Mouse (Mus musculus): ENCODE measurements around the gene Adam22. TPM values are rescaled to one million over a fixed set of nuclear protein-coding genes. Genes with fewer than 3 reads are reported as not detected.

The Adam22 gene
- total RNA-seq (2021), result 10 to 100 TPM in 1 of 2 experiments, 1 to 10 TPM in 1; 9.3 to 10.6 TPM
- long read RNA-seq, experiment 1, result 0 reads
- long read RNA-seq, experiment 2, partial matches to known transcripts, result 0 of 1 reads
- long read RNA-seq, experiment 2, other reads (novel, unspliced or antisense), result 1 of 1 reads

DNA sequence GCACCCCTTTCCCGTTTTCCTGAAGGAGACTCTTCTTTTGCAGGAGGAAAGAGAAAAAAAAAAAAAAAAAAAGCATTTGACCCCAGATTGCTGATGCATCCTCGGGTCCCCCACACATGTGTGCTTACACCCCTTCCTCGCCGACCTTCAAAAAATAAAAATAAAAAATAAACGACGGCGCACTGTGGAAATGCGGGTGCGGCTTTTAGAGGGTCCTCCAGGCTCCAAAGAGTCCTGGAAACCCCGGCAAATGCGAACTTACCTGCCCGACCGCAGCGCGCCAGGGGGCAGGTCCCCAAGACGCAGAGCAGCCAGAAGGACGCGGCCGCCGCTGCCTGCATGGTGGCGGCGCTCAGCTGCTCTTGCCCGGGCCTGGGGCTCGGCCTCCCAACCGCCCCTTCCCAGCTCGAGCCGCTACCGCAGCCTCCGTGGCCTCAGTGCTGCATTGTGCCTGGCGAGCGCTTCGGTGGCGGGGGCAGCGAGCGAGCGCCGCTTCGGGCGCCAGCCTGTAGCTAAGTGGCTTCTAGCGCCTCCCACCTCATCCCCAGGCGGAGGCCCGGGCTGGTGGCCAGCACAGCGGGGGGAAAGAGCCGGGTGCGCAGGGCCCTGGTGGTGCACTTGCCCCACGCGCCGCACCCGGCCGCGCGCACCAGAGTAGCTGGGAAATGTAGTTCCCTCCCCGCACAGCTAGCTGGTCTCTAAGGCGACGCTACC is at the start of gene Adam22:
Adam22 (minus strand) TSS at position 547 of the 714 bp plus-strand sequence.
- DNase-seq (ENCODE audit: low spot score in 2 of 2), result peak; percentile 32 to 45

DNA sequence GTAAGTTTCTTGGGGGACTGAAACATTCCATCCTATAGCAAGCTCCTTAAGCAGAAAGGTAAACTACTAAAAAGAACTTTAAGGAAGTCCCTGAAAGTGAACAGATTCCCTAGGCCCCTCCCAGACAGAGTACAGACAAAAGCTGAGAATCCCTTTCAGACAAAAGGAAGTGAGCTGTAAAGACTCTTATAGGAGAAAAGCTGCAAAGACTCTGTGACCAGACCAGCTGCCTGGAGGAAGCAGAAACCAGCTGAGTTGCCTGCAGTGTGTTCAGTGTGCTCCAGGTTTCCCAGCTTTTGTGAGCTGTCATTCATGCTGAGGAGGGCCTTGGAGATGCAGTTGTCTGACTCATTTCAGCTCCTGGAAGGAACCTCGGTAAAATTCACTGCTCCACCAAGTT is 49.5 kb upstream of the Adam22 start:
- DNase-seq (ENCODE audit: low spot score in 2 of 2), result no peak

DNA sequence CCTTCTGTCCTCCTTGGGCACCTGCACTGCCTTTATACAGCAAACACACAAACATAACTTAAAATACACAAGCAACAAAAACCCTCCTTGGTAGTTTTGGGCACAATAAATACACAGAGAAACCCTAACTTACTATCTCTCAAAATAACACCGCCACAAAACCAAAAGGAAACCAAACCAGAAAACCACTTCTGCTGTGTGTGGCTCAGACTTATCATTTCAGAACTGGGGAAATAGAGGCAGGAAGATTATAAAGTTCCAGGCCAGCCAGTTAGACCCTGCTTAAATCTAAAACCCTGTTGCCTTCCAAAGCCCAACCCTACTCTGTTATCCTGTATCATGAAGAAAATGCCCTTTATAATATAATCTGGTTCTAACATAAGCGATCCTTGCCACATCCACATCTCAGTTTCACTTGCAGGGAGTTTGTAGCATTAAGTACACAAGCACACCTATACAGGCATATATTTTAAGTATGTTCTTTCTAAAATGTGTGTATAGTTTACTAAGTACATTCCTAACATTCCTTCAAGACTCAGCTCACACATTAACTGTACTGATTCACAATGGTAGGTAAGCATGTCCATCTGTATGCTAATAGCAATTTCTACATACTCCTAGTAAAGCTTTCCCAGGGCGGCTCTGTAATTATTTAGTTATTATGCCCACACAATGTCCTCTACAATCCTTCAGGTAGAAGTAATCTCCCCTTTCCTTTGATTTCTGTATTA is 48.9 kb upstream of the Adam22 start:
- DNase-seq (ENCODE audit: low spot score in 2 of 2), result no peak

DNA sequence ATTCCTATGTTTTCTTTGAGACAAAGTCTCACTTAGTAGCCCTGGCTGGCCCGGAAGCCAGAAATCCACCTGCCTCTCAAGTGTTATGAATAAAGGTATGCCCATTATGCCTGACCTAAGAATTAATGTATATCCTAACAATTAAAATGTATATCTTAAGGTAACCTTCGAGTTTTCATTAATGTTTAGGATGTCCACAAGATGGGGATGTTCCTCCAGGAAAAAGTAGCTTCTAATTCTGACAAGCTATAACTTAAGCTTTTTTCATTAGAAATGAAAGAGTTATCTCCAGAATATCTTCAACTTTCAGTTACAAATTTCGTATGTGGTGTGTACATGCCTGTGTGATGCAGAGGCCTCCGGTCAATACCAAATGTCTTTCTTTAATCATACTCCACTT is 40.8 kb upstream of the Adam22 start:
- DNase-seq (ENCODE audit: low spot score in 2 of 2), result no peak

DNA sequence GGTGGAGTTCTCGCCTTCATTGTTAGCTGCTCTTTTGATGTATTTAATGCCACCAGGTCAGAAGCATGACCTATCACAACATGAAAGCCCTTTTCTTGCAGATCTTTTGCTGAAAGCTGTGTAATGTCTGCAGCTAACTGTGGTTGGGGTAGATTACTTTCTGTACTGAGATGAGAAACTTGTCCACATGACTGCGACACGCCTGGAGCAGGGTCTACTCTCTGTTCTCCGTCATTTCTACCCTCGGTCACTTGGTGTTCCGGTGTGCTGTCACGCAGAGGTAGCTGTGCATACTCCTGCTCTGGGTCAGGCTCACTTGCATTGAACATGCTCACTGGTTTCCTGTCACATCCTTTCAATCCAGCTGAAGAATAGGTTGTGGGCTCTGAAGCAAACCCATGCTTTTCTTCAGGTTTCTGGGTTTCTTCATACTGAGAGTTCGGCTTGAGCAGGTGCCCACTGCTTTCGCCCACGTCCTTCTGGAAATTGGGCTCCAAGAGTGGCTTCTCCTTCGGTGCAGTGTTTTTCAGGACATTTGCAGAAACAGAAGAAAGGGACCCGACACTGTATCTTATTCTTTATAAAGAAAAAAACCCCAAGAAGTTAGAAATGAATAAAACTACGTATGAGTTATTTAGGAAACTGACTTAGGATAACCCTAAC is 29.8 kb upstream of the Adam22 start:
- DNase-seq (ENCODE audit: low spot score in 2 of 2), result no peak

DNA sequence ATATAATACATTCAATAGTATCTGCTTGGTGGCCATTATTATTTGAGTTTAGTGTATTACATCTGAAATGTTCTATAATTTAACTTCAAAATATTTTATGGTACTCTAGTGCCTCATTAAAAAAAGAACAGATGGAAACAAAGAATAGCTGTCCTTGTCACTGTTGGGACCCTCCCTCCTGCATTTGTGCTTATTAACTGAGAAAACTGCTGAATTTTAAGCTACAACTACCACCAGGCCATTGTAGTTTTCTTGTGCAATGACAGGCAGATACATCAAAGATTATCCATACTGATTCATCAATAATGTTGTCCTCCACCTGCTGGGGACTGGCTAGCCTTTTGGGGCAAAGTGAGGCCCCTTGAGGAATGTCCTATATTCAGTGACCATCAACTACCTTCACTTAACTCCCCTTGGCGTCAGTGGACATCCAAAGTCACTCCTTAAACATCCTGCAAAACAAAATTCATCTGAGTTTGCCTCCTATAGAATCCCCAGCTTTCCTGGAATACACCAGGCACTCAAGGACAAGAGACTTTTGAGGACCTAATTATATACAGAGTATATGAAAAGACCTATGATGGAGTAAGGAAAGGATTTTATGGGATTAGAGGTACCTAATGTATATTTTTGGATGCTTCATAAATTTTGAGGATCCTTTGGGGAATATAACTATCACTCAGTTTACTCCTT is 26.1 kb upstream of the Adam22 start:
- no peak for DNase-seq (ENCODE audit: low spot score in 2 of 2)

DNA sequence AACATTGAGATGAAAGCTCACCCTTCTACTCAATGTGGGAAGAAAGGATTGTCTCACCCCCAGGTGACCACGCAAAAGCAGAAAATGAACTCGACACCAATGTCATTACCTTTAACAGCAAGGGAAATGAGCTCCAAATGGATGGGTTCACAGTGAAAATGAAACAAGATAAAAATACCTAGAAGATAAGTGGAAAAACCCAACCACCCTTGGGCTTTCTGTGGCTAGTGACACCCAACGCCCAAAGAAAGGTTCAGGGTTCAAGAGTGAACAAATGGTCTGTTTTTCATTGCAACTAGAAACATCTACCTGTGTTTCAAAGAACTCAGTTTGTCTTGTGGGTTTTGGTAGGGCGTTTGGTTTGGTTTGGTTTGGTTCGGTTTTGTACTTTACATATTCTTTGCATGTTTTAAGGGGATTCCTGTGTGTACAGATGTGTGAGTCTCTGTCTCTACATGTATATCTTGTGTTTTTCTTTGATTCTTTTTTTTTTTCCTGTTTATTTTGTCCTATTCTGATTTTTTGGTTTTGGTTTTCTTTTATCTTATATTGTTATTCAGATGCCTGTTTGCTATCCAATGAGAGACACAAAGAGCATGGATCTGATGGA is 6.4 kb upstream of the Adam22 start:
- DNase-seq (ENCODE audit: low spot score in 2 of 2), result no peak

DNA sequence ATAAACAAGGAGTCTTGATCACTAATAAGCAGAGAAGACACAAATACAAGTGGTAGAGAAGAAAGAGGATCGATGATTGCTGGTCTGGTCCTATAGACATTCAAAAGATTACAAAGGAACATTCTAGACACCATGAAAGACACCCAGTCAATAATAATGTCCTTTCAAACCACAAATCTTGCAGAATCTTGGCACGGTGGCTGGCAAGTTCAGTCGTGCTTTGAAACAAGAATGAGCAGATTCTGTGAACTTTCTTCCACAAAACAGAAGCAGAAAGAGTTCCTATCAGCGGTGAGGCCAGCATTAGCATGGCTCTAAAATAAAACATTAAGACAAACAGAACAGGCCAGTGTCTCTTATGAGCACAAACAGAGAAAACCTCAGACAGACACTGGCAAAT is 5.5 kb upstream of the Adam22 start:
- DNase-seq (ENCODE audit: low spot score in 2 of 2), result no peak

DNA sequence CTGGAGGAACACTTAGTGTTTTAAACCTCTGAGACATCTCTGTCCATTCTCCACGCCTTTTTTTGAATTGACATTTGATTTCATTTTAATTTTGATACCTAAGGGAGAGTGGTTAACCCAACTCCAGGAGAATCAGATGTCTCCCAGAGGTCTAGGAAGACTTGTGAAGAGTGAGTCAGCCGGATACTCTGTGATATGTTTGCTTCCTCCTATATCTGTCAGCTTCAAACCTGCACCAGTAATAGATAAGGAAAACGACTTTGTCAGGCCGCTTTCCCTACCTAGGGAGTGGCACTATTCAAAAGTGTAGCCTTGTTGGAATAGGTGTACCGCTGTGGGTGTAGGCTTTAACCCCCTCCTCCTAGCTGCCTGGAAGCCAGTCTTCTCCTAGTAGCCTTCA is 821 bp upstream of the Adam22 start:
- no peak for DNase-seq (ENCODE audit: low spot score in 2 of 2)

DNA sequence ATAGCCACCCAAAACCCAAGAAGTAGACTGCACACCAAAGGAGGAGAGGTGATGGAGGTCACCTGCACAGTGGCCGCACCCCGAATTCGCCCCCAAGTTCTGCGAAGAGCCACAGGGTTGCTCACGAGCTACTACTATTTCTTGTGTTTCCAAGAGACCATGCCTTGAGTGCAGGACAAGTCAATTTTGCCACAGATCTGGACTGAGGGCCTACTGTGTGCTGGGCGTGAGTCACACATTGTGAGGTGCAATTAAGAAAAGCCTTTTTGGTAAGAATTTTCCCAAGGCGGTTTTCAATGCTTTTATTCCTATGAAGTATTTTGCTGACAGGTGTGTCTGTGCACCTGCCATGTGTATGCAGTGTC is 350 bp upstream of the Adam22 start:
- no peak for DNase-seq (ENCODE audit: low spot score in 2 of 2)

DNA sequence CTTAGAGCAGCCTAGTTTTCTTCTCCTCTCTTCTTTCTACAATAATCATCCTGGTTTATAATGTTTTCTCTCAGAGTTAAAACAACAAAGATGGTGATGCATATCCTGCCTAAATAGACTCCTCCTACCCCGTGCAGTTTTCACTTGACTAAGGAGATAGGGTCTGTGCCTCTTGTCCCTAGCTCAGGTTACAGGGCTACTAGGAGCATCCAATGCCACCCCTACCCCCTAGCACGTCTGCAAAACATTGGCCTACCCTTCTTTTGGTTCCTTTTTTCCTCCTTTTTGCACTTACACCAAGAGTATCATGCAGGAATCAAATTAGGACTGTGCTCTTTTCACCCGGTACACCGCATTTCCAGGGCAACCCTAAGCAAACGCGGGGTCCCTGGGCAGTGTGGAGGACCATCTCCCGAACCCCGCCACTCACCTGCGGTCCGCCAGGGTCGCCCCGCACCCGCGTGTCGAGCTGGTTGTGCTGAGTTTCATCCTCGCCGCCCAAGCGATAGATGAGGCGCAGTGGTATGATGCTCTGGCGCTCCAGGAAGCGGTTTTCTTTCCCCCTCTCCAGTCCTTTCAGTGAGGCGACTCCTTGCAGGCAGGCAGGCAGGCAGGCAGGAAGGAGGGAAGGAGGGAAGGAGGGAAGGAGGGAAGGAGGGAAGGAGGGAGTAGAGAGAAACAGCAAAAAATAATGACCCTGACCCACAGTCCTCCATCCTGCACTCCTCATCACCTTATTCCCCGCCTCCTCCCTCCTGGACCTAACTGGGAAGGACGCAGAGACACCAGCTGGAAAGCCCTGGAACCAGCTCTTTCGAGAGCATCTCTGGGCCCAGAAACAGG is 968 bp downstream of the Adam22 start:
- no peak for DNase-seq (ENCODE audit: low spot score in 2 of 2)

DNA sequence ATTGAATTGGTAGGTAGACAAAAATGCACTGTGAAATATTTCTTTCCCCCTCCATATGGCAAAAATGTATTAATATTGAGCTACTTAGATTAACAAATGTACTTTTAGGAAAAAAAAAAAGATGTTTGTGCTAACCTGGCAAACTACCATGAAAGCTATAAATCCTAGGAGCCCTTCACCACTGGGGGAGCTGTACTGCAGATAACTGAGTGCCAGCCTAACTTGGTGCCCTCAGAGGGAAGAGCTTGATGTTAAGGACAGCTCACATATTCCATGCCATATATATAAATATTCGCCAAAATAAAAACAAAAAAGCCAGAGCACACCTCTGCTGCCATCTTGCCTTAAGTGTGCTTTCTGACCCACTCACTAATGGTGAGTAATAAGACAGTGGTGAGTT is 5.6 kb downstream of the Adam22 start:
- no peak for DNase-seq (ENCODE audit: low spot score in 2 of 2)

DNA sequence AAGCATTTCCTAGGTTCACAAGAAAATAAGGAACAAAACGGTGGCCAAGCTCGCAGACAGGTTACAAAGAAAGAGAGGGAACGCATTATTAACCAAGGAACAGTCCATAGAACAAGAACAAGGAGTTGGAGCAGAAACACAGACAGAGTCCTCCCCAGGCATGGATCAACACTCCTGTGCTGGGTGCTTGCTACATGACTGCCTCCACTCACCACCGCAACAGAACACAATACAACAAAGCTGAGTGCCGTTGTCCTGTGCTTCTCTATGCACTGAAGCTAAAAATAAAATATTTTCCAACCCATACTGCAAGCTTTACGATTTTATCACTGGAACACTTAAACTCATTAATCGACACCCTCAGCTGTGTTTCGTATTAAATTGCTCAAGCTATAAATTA is 10.3 kb downstream of the Adam22 start:
- no peak for DNase-seq (ENCODE audit: low spot score in 2 of 2)

DNA sequence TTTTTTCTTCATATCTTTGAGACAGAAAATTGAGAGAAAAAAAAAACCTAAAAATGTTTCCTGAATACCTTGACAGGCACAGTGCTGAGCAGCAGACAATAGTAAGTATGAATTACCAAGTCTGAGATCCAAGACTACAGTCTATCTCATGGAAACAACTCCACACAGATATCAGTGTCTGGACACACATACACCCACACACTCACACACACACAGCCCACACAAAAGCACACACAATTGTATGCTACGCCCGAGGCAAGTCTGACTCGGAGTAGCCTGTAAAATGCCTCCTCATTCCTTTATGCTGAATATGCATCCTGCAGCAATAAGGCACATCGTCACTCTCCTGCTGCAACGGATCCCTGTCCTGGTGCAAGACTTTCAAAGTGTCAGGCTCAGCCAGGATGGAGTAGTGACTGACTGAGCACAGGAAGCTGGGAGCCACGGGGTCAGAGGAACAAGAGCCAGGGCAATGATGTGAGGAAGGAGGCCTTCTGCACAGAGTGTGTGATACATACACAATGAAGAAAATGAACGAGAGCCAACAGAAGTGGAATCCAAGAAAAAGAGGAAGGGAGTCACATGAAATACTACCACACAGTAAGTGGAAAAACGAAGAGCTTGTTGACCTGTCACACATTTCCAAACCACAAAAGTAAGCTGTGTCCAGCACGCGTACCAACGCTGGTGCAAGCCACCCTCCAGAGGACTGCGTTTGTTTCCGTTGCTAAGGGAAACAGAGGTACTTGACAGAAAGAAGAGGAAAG is 10.9 kb downstream of the Adam22 start:
- no peak for DNase-seq (ENCODE audit: low spot score in 2 of 2)

DNA sequence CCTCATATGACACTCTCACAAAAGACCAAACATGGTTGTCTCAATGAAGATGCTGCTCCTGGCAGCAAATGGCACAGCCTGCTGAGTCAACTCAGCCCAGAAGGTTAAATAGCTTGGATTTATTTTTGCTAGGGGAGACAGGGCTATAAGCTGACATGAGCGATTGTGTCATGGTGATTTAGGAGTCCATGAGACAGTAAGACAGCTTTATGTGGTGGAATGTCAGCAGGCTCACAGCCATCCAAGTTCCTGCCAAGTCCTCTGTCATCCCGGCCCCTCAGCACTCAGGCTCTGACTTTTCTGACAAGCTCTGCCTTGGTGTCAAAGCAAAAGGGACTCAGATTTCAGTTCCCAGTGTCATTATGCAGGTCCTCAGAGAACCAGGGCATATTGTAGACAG is 11.6 kb downstream of the Adam22 start:
- no peak for DNase-seq (ENCODE audit: low spot score in 2 of 2)

DNA sequence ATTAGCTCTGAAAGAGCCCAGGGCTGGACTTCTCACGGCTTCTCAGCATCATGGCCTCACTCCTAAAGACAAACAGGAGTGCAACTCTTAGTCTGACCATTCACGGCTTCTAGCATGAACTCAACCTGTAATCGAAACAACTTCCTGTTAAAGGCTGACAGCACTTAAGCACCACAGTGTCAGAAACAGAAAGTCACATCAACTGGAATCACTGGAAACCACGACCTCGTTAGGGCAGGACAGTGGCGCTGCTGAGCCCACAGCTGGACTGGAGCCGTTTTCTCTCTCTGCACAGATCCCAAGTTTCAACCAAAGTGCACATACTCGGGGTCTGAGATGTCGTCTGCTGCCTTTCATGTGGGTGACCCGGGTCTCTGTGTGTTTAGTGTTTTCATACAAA is 18.4 kb downstream of the Adam22 start:
- no peak for DNase-seq (ENCODE audit: low spot score in 2 of 2)

DNA sequence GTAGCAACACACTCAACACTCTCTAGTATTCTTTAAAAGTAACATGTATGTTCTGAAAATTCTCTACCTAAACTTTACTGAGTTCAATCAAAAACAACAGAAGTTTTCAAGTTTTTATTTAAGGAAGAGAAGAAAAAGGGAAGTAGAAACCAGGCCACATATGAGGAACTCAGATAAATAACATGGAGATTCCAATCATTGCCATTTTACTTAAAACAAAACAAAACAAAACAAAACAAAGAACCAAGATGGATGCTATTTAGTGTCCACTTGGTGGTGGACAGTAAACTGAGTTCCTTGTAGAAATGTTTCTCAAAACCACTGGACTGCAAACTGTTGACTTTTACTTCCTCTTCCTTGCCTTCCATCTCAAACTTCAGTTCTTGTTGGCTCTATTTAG is 21.6 kb downstream of the Adam22 start:
- DNase-seq (ENCODE audit: low spot score in 2 of 2), result no peak

DNA sequence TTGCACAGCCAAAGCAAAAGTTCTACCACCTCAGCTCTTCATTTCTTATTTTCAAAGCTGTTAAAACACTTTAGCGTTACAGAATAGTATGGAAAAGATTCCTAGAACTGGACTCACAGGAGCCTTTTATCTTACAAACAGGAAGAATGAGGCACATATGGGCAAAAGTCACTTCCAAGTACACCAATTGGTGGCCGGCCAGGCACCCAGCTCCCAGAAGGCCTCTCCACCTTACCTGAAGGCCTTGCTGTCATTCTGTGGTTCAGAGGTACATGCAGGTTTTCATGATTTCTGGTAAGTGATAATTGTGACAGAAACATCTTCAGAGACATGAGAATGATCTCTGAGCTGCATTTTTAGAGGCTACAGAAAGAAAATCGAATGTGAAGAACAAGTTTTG is 24.7 kb downstream of the Adam22 start:
- no peak for DNase-seq (ENCODE audit: low spot score in 2 of 2)

DNA sequence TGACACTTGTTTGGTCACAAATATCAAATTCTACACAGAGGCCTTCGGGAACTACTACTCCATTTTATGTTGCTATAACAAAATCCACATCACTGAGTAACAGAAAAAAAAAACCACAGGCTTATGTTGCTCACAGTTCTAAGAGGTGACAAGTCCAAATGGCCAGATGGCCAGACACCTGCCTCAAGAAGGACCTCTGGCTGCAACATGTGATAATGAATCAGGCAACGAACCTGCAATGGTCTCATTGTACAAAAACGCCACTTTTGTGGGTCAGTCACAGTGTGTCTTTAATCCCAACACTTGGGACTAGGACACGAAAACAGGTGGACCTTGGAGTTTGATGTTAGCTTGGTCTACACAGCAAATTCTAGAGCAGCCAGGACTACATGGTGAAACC is 26.3 kb downstream of the Adam22 start:
- no peak for DNase-seq (ENCODE audit: low spot score in 2 of 2)
